Mouse (Mus musculus) hindbrain, embryonic 15.5 days (tissue): Measurements from ENCODE around the gene Mybbp1a. TPM values are rescaled to one million over a fixed set of nuclear protein-coding genes. Genes with fewer than 3 reads are reported as not detected.

ENCODE experiments used
- ATAC-seq: fragments of 200-750 bp; cut with Nextera tagmentation; 2 replicates; pipeline ENCODE4 v1.8.0; 2017; ENCODE audit warnings: low read depth, moderate number of reproducible peaks, moderate TSS enrichment; ENCODE audit not compliant: low FRiP score
- H3K27ac ChIP-seq: fragments of 300-500 bp; sonication (generic); replicated peaks from 2 replicates; pipeline ENCODE4 v1.5.1; 2015; ENCODE audit warnings: mild to moderate bottlenecking, inconsistent platforms
- H3K27me3 ChIP-seq: fragments of 300-500 bp; sonication (generic); 2 replicates; pipeline ENCODE4 v1.6.1; 2015; ENCODE audit warnings: control low read depth, inconsistent platforms
- H3K36me3 ChIP-seq: fragments of 300-500 bp; sonication (generic); 2 replicates; pipeline ENCODE4 v1.6.1; 2015; ENCODE audit warnings: control low read depth, inconsistent platforms
- H3K4me1 ChIP-seq: fragments of 300-500 bp; sonication (generic); replicated peaks from 2 replicates; pipeline ENCODE4 v1.6.1; 2015; ENCODE audit warnings: control low read depth, inconsistent platforms
- H3K4me2 ChIP-seq: fragments of 300-500 bp; sonication (generic); 2 replicates; pipeline ENCODE4 v1.6.1; 2015; ENCODE audit warnings: moderate library complexity, mild to moderate bottlenecking, inconsistent platforms
- H3K4me3 ChIP-seq: fragments of 300-500 bp; sonication (generic); 2 replicates; pipeline ENCODE4 v1.5.1; 2015; ENCODE audit warnings: mild to moderate bottlenecking, inconsistent platforms
- H3K9ac ChIP-seq: fragments of 300-500 bp; sonication (generic); 2 replicates; pipeline ENCODE4 v1.6.1; 2015; ENCODE audit warnings: inconsistent platforms
- H3K9me3 ChIP-seq: fragments of 300-500 bp; sonication (generic); 2 replicates; pipeline ENCODE4 v1.6.1; 2016; ENCODE audit warnings: control low read depth, inconsistent platforms
- WGBS: fragments of 180-500 bp; shearing (Covaris S2); methylation state at CpG from one replicate; pipeline ENCODE4 v1.1.7; 2015; 5-methylcytosine and 5-hydroxymethylcytosine counted together
- polyA plus RNA-seq: library from polyadenylated mRNA; unstranded; fragments of >200 nt; fragmentation: Nextera tagmentation; extraction: Ambion mirVana; gene quantifications from 2 replicates; pipeline ENCODE4 v1.2.1, GENCODE M21; 2015

Mybbp1a gene
- polyA plus RNA-seq, 1 experiment from 2014 or later, result 62.1 TPM

- no peak overlapping the region for H3K4me3 ChIP-seq
- H3K4me2 ChIP-seq, result no peak overlapping the region
- H3K9ac ChIP-seq, result no peak overlapping the region
- ATAC-seq, result no peak
- peaks cover 29% of the 10 kb centered on the region for H3K4me1 ChIP-seq
- 85% methylated on average over 3 of the region's 3 CpGs for WGBS
- 0 out of 2 replicates have a peak, but pooled peaks cover 2% of the 10 kb centered on the region for H3K36me3 ChIP-seq
- H3K27ac ChIP-seq, result no peak overlapping the region
- no peaks in the 10 kb centered on the region for H3K9me3 ChIP-seq
- H3K27me3 ChIP-seq, result no peaks in the 10 kb centered on the region
Observed at GRCm38 (mm10) chr11:72474926-72475325, 33.8 kb downstream of the Mybbp1a start.

- Histone ChIP-seq H3K9ac (no peak overlapping the region), H3K4me3 (no peak overlapping the region), H3K4me2 (no peak overlapping the region), H3K9me3 (no peaks in the 10 kb centered on the region), H3K36me3 (0 out of 2 replicates have a peak, but pooled peaks cover 2% of the 10 kb centered on the region), H3K4me1 (peaks cover 29% of the 10 kb centered on the region), H3K27ac (no peak overlapping the region), H3K27me3 (no peaks in the 10 kb centered on the region)
- ATAC-seq, result no peak
- WGBS, result 76% methylated on average over 7 of the region's 7 CpGs
Observed at GRCm38 (mm10) chr11:72475408-72475807, 34.3 kb downstream of the Mybbp1a start.

- no peak overlapping the region for H3K9ac ChIP-seq
- H3K4me2 ChIP-seq, result no peak overlapping the region
- H3K4me3 ChIP-seq, result no peak overlapping the region
- 0 out of 2 replicates have a peak, but pooled peaks cover 2% of the 10 kb centered on the region for H3K36me3 ChIP-seq
- H3K27me3 ChIP-seq, result no peaks in the 10 kb centered on the region
- ATAC-seq, result no peak
- no peaks in the 10 kb centered on the region for H3K9me3 ChIP-seq
- no peak overlapping the region for H3K27ac ChIP-seq
- peaks cover 29% of the 10 kb centered on the region for H3K4me1 ChIP-seq
- 77% methylated on average over 7 of the region's 7 CpGs for WGBS
Observed at GRCm38 (mm10) chr11:72476074-72476625, 35.0 kb downstream of the Mybbp1a start.

DNA sequence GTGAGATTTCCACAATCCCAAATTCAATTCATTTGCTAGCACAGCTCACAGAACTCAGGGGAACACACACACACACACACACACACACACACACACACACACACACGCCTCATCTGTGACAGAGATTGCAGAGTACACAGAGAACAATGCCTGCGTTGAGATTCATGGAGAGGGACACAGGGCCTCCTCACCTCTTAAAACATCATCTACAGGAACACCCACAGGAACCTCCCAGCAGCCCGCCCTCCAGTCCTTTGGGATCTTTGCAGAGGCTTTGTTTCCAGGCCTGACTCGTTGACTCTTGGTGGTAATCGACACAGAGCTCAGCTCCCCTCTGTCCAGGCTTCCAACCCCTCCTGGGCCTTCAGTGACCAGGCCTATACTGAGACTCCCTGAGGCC lies 36.0 kb downstream of the Mybbp1a start:
- no peaks in the 10 kb centered on the region for H3K27me3 ChIP-seq
- WGBS, result 17% methylated on average over 5 of the region's 5 CpGs
- no peak for ATAC-seq
- H3K9ac ChIP-seq, result no peak overlapping the region
- 0 out of 2 replicates have a peak, but pooled peaks cover 2% of the 10 kb centered on the region for H3K36me3 ChIP-seq
- no peak overlapping the region for H3K4me2 ChIP-seq
- no peaks in the 10 kb centered on the region for H3K9me3 ChIP-seq
- 0 out of 2 replicates have a peak overlapping the region, but pooled peaks have one; percentile 44 for H3K27ac ChIP-seq
- no peak overlapping the region for H3K4me3 ChIP-seq
- H3K4me1 ChIP-seq, result peaks cover 29% of the 10 kb centered on the region

GRCm38 (mm10) chr11:72477653-72478052 lies 36.5 kb downstream of the Mybbp1a start:
- Histone ChIP-seq H3K27ac (peak overlapping the region; percentile 44; the same call in 1 of the 2 replicates), H3K36me3 (0 out of 2 replicates have a peak, but pooled peaks cover 2% of the 10 kb centered on the region), H3K27me3 (no peaks in the 10 kb centered on the region), H3K4me3 (no peak overlapping the region), H3K9ac (no peak overlapping the region), H3K9me3 (no peaks in the 10 kb centered on the region), H3K4me2 (no peak overlapping the region), H3K4me1 (peaks cover 29% of the 10 kb centered on the region)
- ATAC-seq, result no peak
- 75% methylated on average over 1 of the region's 1 CpGs for WGBS

- Histone ChIP-seq H3K4me2 (no peak overlapping the region), H3K9ac (no peak overlapping the region), H3K27ac (no peak overlapping the region; the same call in 1 of the 2 replicates), H3K4me3 (no peak overlapping the region), H3K9me3 (no peaks in the 10 kb centered on the region), H3K27me3 (no peaks in the 10 kb centered on the region), H3K4me1 (peaks cover 29% of the 10 kb centered on the region), H3K36me3 (0 out of 2 replicates have a peak, but pooled peaks cover 2% of the 10 kb centered on the region)
- ATAC-seq, result no peak
- 77% methylated on average over 6 of the region's 6 CpGs for WGBS
Observed at GRCm38 (mm10) chr11:72478228-72478627, 37.1 kb downstream of the Mybbp1a start.

DNA sequence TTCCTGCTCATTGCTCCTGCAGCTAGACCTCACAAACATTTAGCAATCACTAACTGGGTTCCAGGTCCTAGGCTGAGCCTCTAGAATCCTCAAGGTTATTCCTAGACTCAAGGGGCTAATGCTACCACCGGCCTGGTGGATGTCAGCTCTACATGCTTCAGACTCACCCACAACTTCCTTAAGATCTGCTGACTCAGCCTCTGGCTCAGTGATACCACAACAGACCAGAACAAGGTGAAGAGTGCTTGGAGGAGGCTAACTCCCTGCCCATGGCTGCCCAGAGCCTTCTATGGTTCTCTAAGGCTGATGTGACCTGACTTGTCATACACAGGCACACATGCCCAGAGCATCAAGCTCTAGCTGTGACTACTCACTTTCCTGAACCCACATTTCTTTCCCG lies 38.3 kb downstream of the Mybbp1a start:
- Histone ChIP-seq H3K4me1 (peaks cover 29% of the 10 kb centered on the region), H3K9me3 (no peaks in the 10 kb centered on the region), H3K4me3 (no peak overlapping the region), H3K27ac (no peak overlapping the region), H3K36me3 (no peaks in the 10 kb centered on the region), H3K4me2 (no peak overlapping the region), H3K27me3 (no peaks in the 10 kb centered on the region), H3K9ac (no peak overlapping the region)
- ATAC-seq, result no peak
- 76% methylated on average over 2 of the region's 2 CpGs for WGBS

DNA sequence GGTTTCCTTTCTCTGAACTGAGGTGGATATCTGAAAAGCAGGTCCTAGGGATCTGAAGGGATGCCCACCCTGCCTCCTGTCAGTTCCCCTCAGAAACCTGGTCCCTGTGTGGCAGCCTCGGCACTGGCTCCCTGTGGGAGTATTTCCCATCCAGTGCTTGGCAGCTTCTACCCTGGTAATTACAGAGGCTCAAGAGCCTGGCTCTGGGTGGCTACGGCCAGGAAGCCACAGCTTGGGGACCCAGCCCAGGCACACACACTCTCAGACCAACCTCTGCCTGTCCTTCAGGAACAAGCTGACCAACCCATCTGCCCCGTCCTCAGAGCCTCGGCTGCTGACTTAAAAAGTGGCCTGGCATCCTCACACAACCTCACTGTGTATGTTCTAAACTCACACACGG lies 40.2 kb downstream of the Mybbp1a start:
- Histone ChIP-seq H3K4me3 (no peak overlapping the region), H3K27ac (no peak overlapping the region), H3K4me1 (peaks cover 37% of the 10 kb centered on the region), H3K4me2 (no peak overlapping the region), H3K27me3 (no peaks in the 10 kb centered on the region), H3K9ac (no peak overlapping the region), H3K36me3 (no peaks in the 10 kb centered on the region), H3K9me3 (no peaks in the 10 kb centered on the region)
- WGBS, result 81% methylated on average over 5 of the region's 5 CpGs
- no peak for ATAC-seq

- Histone ChIP-seq H3K4me2 (no peak overlapping the region), H3K36me3 (no peaks in the 10 kb centered on the region), H3K27me3 (no peaks in the 10 kb centered on the region), H3K4me1 (peaks cover 39% of the 10 kb centered on the region), H3K27ac (no peak overlapping the region), H3K9me3 (no peaks in the 10 kb centered on the region), H3K9ac (no peak overlapping the region), H3K4me3 (no peak overlapping the region)
- ATAC-seq, result no peak
- 82% methylated on average over 4 of the region's 4 CpGs for WGBS
Observed at GRCm38 (mm10) chr11:72481952-72482351, 40.8 kb downstream of the Mybbp1a start.

DNA sequence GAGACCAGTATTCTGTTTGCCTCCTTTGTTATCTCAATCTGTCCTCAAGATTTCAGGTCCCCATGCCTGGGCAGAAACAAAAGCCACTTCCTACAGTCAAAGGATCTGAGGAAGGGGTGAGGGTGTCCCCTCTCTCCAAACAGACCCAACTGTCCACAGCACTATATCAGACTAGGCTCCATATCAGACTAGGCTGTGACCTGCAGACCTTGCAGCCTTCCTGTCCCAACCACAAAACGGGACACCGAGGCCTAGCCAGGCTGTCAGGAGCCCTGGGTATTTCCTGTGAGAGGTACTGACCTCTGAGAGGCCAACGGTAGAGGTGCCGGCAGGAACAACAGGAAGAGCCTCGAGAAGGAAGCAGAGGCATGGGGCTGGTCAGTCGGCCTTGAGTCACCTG lies 43.4 kb downstream of the Mybbp1a start:
- Histone ChIP-seq H3K4me2 (no peak overlapping the region), H3K4me1 (peaks cover 43% of the 10 kb centered on the region), H3K4me3 (no peak overlapping the region), H3K27me3 (no peaks in the 10 kb centered on the region), H3K27ac (0 out of 2 replicates have a peak overlapping the region, but pooled peaks have one; percentile 30), H3K9ac (no peak overlapping the region), H3K9me3 (no peaks in the 10 kb centered on the region), H3K36me3 (no peaks in the 10 kb centered on the region)
- ATAC-seq, result no peak
- 81% methylated on average over 6 of the region's 6 CpGs for WGBS

- H3K27ac ChIP-seq, result peak overlapping the region; percentile 30; the same call in 1 of the 2 replicates
- 0 out of 2 replicates have a peak overlapping the region, but pooled peaks have one; percentile 3 for H3K4me2 ChIP-seq
- H3K27me3 ChIP-seq, result no peaks in the 10 kb centered on the region
- 29% methylated on average over 5 of the region's 5 CpGs for WGBS
- peaks cover 46% of the 10 kb centered on the region for H3K4me1 ChIP-seq
- H3K36me3 ChIP-seq, result no peaks in the 10 kb centered on the region
- no peaks in the 10 kb centered on the region for H3K9me3 ChIP-seq
- H3K9ac ChIP-seq, result 0 out of 2 replicates have a peak overlapping the region, but pooled peaks have one; percentile 1
- ATAC-seq, result no peak
- H3K4me3 ChIP-seq, result no peak overlapping the region
Observed at GRCm38 (mm10) chr11:72485157-72485556, 44.0 kb downstream of the Mybbp1a start.

DNA sequence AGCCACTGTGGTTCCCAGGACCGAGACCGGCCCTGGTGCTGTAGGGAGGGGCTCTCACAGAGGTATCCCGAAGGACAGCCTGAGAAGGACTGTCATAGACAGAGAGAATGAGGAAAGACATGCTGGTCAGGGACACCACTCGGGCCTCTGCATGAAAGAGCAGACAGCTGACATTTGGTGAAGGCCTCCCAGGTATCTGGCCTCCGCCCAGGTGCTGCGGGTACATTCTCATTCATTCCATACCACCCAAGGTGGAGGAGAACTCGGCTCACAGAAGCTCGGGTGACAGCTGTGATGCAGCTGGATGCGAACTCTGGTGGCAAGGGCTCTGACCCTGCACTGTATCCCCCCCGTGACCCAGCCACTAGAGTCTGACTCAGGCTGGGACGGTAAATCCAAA lies 44.8 kb downstream of the Mybbp1a start:
- Histone ChIP-seq H3K9me3 (no peaks in the 10 kb centered on the region), H3K36me3 (no peaks in the 10 kb centered on the region), H3K27ac (no peak overlapping the region), H3K4me3 (no peak overlapping the region), H3K4me1 (peaks cover 50% of the 10 kb centered on the region), H3K27me3 (no peaks in the 10 kb centered on the region), H3K4me2 (0 out of 2 replicates have a peak overlapping the region, but pooled peaks have one; percentile 3), H3K9ac (0 out of 2 replicates have a peak overlapping the region, but pooled peaks have one; percentile 1)
- no peak for ATAC-seq
- 72% methylated on average over 11 of the region's 11 CpGs for WGBS
